Mouse (Mus musculus) heart, postnatal 36 days (tissue): Measurements from ENCODE around the gene Gpsm2. TPM values are rescaled to one million over a fixed set of nuclear protein-coding genes. Genes with fewer than 3 reads are reported as not detected.
"Not testable (repeated sequence)": the region's sequence is repeated elsewhere in the genome, so short reads cannot be mapped to it uniquely, and the experiment has no call there.

Experiments used
- DNase-seq, 2 experiments: peaks; one replicate each; pipeline ENCODE4 v3.0.0; 2021 to 2022
- intact Hi-C: fragments of 180-260 bp; cut with DNase I; formaldehyde crosslinking; loops from one replicate; pipeline ENCODE4 v1.15.1; 2025
- total RNA-seq, 2 experiments: library from RNA; stranded (reverse); gene quantifications; 2 replicates each; pipeline ENCODE4 v1.2.3; 2021

Gpsm2 gene
- total RNA-seq, 2 experiments from 2014 or later = 2.0 to 2.5 TPM

DNA sequence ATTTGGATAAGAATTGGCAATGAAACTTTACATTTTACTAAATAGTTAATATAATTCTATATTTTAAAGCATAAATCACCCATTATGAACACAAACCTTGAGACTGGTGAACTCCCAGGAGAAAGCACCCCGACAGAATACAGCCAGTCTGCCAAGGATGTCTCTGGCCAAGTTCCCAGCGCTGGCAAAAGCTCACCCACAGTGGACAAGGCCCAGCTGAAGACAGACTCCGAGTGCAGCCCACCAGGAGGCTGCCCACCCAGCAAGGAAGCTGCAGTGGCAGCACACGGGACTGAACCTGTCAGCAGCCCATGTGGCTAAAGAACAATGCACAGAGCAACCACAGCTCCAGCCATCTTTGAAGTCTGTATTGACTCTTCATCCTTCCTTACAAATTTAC lies 45.5 kb downstream of the Gpsm2 start:
- no peak for DNase-seq

DNA sequence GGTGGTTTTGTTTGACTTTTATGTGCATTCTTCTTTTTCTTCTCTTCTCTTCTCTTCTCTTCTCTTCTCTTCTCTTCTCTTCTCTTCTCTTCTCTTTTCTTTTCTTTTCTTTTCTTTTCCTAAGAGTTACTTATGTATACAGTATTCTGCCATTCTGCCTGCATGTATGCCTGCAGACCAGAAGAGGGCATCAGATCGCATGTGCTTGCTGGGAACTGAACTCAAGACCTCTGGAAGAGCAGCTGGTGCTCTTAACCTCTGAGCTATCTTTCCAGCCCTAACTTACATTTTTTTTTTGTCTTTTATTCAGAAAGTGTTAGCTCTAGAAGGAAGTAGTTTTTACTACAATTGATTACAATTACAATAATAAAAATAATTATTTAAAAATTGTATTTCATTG lies 61.2 kb downstream of the Gpsm2 start:
- intact Hi-C loops = no loop called here
- no peak for DNase-seq

More for the DNA sequence above, 45.5 kb downstream of the Gpsm2 start:
- intact Hi-C loops = no loop called here

DNA sequence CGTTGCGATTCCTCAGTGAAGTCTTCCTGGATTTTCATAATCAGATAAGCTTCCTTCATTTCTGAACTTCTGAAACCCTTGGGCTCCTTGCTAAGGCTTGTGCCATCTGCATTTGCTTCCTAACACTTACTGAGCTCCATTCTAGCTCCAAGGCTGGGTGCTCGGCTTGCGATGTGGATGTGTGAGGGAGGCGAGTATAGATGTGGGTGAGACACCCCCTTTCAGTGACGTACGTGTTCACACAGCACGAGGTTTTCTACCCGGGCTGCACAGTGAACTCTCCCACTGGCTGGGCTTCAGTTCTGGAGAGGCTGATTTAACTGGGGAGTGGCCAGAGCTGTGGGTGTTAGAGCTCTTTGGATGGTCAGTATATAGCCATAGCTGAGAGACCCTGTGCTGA lies 63.5 kb downstream of the Gpsm2 start:
- DNase-seq = no peak
- intact Hi-C loops = loop anchor here (10.0 kb wide), 1 partner anchor 244 kb away; the partner anchor contains the start of gene Celsr2

DNA sequence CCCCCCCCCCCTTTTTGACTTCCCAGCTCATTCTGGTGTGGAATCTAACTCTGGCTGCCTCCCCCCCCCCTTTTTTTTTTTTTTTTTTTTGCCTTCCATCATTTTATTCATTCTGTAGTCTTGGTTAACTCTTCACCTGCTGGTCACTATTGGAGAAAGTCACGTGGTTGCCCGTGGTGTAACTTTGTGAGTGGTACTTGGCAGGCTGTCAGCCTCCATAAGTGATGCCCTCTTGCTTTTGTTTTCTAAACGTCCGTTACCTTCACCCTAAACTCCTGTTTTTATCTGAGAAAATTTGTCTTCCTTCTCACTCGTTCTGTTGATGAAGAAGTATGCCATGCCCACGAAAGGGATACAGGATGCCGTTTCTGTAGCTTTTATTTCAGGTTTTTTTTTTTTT lies 66.6 kb downstream of the Gpsm2 start:
- intact Hi-C loops = loop anchor here (10.0 kb wide), 1 partner anchor 241 kb away; the partner anchor contains the start of gene Celsr2
- DNase-seq = no peak

DNA sequence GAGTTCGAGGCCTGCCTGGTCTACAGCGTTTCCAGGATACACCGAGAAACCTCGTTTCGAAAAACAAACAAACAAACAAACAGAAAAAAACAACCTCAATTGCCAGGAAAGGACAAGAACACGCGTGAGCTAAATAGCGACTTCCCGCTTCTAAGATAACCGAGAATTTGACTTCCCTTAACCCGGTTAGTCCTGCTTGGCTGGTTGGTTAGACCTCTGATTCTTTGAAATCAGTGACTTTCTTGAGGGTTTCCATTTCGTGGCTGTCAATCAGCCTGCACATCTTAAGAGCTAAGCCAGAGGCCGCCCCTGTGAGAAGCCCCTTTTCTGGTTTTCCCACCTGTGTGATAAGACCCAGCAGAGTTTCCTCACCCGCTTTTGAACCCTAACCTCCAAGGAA lies 67.5 kb downstream of the Gpsm2 start:
- intact Hi-C loops = loop anchor here (5.0 to 10.0 kb wide), 2 partner anchors 82 to 240 kb away; partner anchors contain the start of genes Celsr2 and Taf13

DNA sequence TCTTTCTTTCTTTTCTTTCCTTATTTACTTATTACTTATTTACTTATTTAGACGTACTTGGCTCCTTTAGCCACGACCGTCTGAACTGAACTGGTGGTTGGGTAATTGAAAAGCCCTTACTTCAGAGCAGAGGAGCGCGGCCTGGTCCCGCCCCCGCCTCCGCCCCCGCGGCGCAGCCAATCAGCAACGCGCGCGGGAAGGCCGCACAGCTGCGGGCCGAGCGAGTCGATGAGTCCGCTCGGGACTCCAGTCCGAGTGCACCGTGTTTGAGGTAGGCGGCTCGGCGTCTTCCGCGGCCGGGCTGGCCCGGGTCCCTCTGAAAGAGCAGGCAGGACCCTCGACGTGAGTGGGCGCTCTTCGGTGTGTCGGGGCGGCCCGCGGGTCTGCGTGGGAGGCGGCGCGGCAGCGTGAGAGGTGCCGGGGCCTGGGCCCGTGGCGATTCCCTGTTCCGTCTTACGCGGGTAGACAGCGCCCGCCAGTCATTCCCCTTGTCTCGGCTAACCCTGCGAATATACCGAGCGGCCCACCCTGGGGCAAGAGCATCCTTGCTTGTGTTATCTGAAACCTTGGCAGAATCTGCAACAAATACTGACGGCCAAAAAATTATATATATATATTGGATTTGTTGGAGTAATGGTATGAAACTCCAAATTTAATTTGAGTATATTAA lies 68.3 kb downstream of the Gpsm2 start, which contains the start of gene Clcc1:
Gene Clcc1 (plus strand): TSS at position 204 of the 670 bp plus-strand sequence.
- peak; percentile 97 for DNase-seq
- intact Hi-C loops = loop anchor here (5.0 to 10.0 kb wide), 2 partner anchors 82 to 239 kb away; partner anchors contain the start of genes Celsr2 and Taf13

More for the DNA sequence above, 67.5 kb downstream of the Gpsm2 start:
- DNase-seq = no peak

DNA sequence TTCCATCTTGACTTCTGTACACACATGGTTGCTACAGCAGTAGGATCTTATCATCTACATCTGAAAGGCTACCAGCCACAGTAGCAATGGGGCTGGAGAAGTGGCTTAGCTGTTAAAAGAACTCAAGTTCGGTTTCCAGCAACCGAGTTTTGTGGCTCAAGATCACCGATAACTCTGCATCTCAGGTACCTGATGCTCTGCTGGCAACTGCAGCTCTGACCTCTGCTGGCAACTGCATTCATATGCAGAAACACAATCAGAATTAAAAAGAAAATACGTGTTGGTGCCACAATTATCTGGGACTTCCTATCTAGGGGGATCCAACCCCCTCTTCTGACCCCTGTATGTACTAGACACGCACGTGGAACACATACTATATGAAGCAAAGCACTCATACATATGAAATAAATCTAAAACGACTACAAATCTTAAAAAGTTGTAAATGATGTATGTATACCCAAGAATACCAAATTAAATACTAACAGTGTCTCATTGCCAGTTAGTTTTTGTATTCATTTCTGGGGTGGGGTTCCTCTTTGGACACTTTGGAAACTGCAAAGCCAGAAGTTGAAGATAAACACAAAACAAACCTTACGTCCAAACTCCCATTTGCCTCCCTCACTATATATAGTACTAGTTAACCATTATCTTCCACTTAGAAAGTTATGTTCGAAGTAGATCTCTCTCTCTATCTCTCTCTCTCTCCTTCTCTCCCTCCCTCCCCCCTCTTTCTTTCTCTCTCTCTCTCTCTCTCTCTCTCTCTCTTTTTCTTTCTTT lies 69.1 kb downstream of the Gpsm2 start:
- DNase-seq = no peak
- intact Hi-C loops = loop anchor here (5.0 to 10.0 kb wide), 2 partner anchors 81 to 238 kb away; partner anchors contain the start of genes Celsr2 and Taf13

DNA sequence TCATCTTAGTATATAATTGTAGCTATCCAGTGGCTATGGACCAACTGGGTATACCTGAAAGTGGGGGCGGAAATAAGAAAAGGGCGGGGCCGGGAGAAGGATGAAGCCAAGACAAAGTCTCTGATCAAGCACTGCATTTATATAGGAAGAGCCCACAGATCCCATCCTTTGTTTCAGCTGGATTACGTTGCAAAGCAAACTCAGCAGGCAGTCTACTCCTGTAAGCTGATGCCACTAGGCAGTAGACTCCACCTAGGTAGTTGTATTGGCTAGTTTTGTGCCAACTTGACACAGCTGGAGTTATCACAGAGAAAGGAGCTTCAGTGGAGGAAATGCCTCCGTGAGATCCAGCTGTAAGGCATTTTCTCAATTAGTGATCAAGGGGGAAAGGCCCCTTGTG lies 74.4 kb downstream of the Gpsm2 start:
- DNase-seq, intact Hi-C loops: not testable (repeated sequence)

DNA sequence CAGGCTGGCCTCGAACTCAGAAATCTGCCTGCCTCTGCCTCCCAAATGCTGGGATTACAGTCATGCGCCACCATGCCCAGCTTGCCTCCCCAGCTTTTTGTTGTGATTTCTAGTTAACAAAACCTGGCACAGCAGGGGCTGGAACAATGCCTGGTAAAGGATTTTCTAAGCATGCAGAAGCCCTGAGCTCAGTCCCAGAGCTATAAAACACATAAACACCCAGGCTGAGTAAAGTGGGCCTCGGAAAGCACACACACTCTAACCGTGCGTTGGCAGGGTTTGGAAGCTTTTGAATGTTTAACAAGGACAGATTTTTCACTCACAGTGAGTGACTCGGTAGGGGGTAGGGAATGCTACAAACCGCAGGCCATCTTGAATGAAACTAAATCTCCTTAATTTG lies 76.1 kb downstream of the Gpsm2 start:
- intact Hi-C loops = no loop called here
- DNase-seq = no peak

DNA sequence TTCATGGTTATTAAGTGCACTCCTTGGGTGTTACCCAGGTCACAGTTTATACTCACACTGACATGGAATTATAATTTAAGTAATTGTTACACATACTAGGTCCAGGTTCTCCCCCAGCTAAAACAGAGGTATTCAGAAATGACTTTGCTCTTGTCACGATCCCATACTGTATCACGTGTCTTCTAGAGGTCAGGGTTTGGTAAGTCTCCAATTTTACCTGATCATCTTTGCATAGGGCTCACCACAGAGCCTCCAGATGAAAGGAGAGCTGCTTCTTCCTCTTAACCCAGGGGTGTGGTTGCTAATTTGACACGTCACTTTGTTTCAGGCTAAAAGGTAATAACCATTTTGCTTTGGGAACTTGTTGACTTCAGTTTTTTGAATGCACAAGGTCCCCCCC lies 77.3 kb downstream of the Gpsm2 start:
- intact Hi-C loops = no loop called here
- DNase-seq = no peak

DNA sequence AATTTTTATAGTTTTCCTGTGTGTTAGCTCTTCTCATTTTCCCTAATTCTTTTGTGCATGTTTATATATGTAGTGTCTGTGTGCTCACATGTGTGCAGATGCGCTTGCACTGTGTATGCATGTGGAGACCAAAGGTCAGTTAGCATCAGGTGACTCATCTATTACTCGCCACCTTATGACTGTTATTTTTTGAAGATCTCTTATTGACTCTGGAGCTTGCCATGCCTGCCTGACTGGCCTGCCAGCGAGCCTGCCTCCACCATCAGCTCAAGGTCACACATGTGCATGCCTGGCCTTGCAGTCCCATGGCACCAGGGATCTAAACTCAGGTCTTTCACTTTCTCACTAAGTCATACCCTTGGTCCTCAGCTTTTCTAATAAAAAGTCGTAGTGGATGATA lies 81.1 kb downstream of the Gpsm2 start:
- intact Hi-C loops = no loop called here
- no peak for DNase-seq

DNA sequence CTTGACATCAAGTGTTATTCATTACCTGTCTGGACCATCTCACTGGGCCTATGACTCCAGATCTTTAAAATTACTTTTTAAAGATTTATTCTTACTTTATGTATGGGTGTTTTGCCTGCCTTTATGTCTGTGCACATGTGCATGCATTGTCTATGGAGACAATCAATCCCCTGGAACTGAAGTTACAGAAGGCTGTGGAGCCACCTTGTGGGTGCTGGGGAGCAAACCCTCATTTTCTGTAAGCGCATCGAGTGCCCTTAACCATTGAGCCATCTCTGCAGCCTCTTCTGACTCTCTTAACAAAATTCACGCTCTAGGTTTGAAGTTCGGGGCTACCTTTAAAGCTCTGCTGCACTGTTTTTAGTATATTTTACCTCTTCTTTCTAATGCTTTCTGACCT lies 82.7 kb downstream of the Gpsm2 start:
- DNase-seq = no peak
- intact Hi-C loops = no loop called here

DNA sequence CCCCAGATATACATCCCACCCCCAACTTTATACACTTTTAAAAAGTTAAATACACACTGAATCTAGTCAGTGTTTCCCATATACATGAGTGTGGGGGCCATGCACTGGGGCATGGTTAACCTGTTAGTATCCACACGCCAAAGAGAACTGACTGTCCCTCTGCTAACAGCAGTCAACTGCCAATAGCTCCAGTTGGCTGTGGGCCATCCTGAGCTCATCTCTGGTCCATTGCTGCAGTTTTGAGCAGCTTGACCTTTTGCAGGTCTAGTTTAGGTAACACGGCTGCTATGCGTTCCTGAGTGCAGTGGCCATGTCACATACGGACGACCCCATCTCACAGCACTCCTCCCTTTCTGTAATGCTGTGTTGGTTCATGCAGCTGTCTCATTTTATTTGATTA lies 87.3 kb downstream of the Gpsm2 start:
- intact Hi-C loops = no loop called here
- no peak for DNase-seq

Other genes with a start within 250 kb of the Gpsm2 start
- gene 1700013F07Rik, start 188.2 kb downstream of the Gpsm2 start, total RNA-seq = not detected
- gene 5330417C22Rik, start 185.8 kb downstream of the Gpsm2 start, total RNA-seq = not detected
- gene Tmem167b, start 159.8 kb downstream of the Gpsm2 start, total RNA-seq = 10 to 100 TPM; 27.0 to 29.9 TPM
- gene Taf13, start 150.6 kb downstream of the Gpsm2 start, total RNA-seq = 10 to 100 TPM; 14.8 to 17.5 TPM
- gene Wdr47, start 131.0 kb downstream of the Gpsm2 start, total RNA-seq = 1 to 10 TPM; 7.6 to 9.5 TPM
- 10 to 100 TPM; 43.0 to 49.1 TPM for gene Clcc1, start 68.4 kb downstream of the Gpsm2 start, total RNA-seq
- gene Aknad1, start 17.3 kb upstream of the Gpsm2 start, total RNA-seq = not detected
- 10 to 100 TPM; 23.5 to 29.3 TPM for gene Stxbp3, start 118.2 kb upstream of the Gpsm2 start, total RNA-seq
- gene Fndc7, start 167.7 kb upstream of the Gpsm2 start, total RNA-seq = under 1 TPM in 1 of 2 experiments, not detected in 1; 0.08 TPM
- 10 to 100 TPM; 18.4 to 19.1 TPM for gene Prpf38b, start 189.4 kb upstream of the Gpsm2 start, total RNA-seq
- not detected for gene Henmt1, start 217.6 kb upstream of the Gpsm2 start, total RNA-seq
- not detected for gene Gm9857, start 218.1 kb upstream of the Gpsm2 start, total RNA-seq